In genomic region chr17:50173368-50173767, GRCm38 (mm10) we compare ENCODE assay signal across 22 mouse cellular contexts. TPM values are rescaled to one million over a fixed set of nuclear protein-coding genes. Genes with fewer than 3 reads are reported as not detected.
DNase-seq lines count a peak whose midpoint lies in the region; ATAC-seq and TF ChIP-seq lines count a peak whose summit lies in the region.
"Had no signal": no experiment of that assay in that cellular context is flagged by ENCODE, and none has a peak within 500 bp of the region (broad histone marks: within the 10 kb centered on the region; RNA-seq: fewer than 3 reads in every experiment).

No protein-coding gene starts in this region.

- H3K4me3 ChIP-seq in thymus, adult 2 months (ENCODE audit: control insufficient read depth, insufficient read depth, low read length), result no peak overlapping the region
- H3K4me3 ChIP-seq: forebrain, embryonic 10.5 days; gastrocnemius, adult 2 months; heart, embryonic 12.5 days; intestine, embryonic 15.5 days; limb, embryonic 10.5 days; neural tube, embryonic 13.5 days had no signal

- peaks cover 7% of the 10 kb centered on the region for H3K36me3 ChIP-seq in thymus, adult 2 months (ENCODE audit: control insufficient read depth, insufficient read depth, low read length)
- H3K36me3 ChIP-seq: intestine, embryonic 15.5 days; limb, embryonic 10.5 days; neural tube, embryonic 13.5 days had no signal

- H3K4me1 ChIP-seq in thymus, adult 2 months (replicated peaks; ENCODE audit: control insufficient read depth, insufficient read depth, low read length), result peaks cover 31% of the 10 kb centered on the region

- peak; percentile 92 for DNase-seq in A20 (ENCODE audit: low read depth, low spot score)
- DNase-seq in CD4-positive helper T cell, adult 2 months (ENCODE audit: low read depth, low spot score), result peak; percentile 33
- peak; percentile 63 for DNase-seq in thymus, adult 2 months
- no peak for DNase-seq in gastrocnemius, postnatal 14 days
- DNase-seq in adrenal gland, adult (ENCODE audit: inconsistent age in 2 of 2, low spot score in 1 of 2), result no peak
- no peak for DNase-seq in cerebellum, adult 18-20 months
- no peak for DNase-seq in lung, postnatal 10 days
- DNase-seq: adrenal gland, adult 2 months; cerebellum, adult 11-12 months; gastrocnemius, adult 2 months; kidney, adult 9 months; kidney, postnatal 25 days; lung, adult 2 months; lung, postnatal 36 days; right cerebral cortex, postnatal 4 days had no signal

- ATAC-seq in megakaryocyte, adult 5-6 weeks (ENCODE audit: poor library complexity, severe bottlenecking), result peak; percentile 36; the same call in 1 of the 2 replicates
- ATAC-seq: intestine, embryonic 15.5 days had no signal

- intact Hi-C loops in gastrocnemius, postnatal 14 days (cut with DNase I; ENCODE audit: low total_unique reads), result no loop called here

- TF ChIP-seq POLR2A in thymus, adult 2 months (IDR thresholded peaks at IDR 0.05; ENCODE audit: control insufficient read depth, extremely low read depth, insufficient read depth, low read length, poor library complexity), result 0 out of 2 replicates have a peak, but pooled peaks have one; percentile 23

- peak overlapping the region; percentile 8; the same call in 1 of the 2 replicates for H3K27ac ChIP-seq in thymus, adult 2 months (ENCODE audit: control insufficient read depth, insufficient read depth, low read length)
- H3K27ac ChIP-seq: forebrain, embryonic 10.5 days; gastrocnemius, adult 2 months; hindbrain, embryonic 14.5 days; intestine, embryonic 15.5 days; limb, embryonic 10.5 days; neural tube, embryonic 13.5 days had no signal

- 11% methylated on average over 5 of the region's 5 CpGs for WGBS in thymus, adult 2 months

- no peaks in the 10 kb centered on the region for H3K27me3 ChIP-seq in thymus, adult 2 months (ENCODE audit: control insufficient read depth, insufficient read depth, low read length)
- H3K27me3 ChIP-seq: heart, embryonic 12.5 days; intestine, embryonic 15.5 days; neural tube, embryonic 13.5 days had no signal

- TF ChIP-seq CTCF in thymus, adult 2 months (IDR thresholded peaks at IDR 0.05; ENCODE audit: borderline replicate concordance, control insufficient read depth, extremely low read depth, insufficient read depth, low read length, poor library complexity), result no peak

RNA-seq across cellular contexts. Expression of gene Rftn1, which starts 17.1 kb away (rescaled TPM):
- total RNA-seq in megakaryocyte, adult 5-6 weeks (2015), result 12.0 and 13.0 TPM in 2 replicates
- 23.1 and 29.0 TPM in 2 replicates for total RNA-seq in megakaryocyte, adult 5-6 weeks (2017)
- polyA plus RNA-seq in thymus, adult 2 months (2012; rRNA removed), result 102 and 163 TPM in 2 replicates
- total RNA-seq in gastrocnemius, postnatal 14 days (2021), result 10 to 100 TPM; 48.5 to 58.5 TPM

Comparison
In these comparisons a context has a peak if more than half of its experiments do, and no peak if none do; other contexts are left out.
1. DNase-seq: peak in A20 (single experiment), CD4-positive helper T cell, adult 2 months (single experiment) and thymus, adult 2 months (single experiment); none in gastrocnemius, postnatal 14 days (single experiment), adrenal gland, adult (0 of 2), cerebellum, adult 18-20 months (0 of 2) and lung, postnatal 10 days (single experiment).